Mouse (Mus musculus): ENCODE results near the gene Tmem91.
A peak's percentile ranks its signal among the peaks of the same experiment; 100 is the strongest.

Gene Tmem91

DNA sequence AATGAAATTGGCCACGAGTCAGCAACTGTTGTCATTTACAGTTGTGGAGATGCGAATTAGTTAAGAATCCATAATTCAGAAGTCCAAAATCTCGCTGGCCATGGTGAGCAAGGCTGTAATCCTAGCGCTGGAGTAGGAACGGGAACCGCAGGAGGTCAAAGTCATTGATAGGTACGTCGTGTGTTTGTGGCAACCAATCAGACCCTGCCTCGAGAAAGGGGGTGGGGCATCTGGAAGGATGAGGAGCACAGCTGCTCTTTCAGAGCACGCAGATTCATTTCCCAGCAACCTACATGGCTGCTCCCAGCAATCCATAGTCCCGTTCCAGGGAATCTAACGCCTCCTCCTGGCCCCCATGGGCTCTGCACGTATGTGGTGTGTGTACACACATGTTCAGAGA, 24.9 kb upstream of the Tmem91 start:
- DNase-seq: no peak

GRCm38 (mm10) chr7:25694104-25694503, 19.1 kb upstream of the Tmem91 start:
- DNase-seq: no peak

GRCm38 (mm10) chr7:25690051-25690450, 15.1 kb upstream of the Tmem91 start:
- DNase-seq: no peak

GRCm38 (mm10) chr7:25689603-25690021, 14.6 kb upstream of the Tmem91 start:
- DNase-seq: no peak

DNA sequence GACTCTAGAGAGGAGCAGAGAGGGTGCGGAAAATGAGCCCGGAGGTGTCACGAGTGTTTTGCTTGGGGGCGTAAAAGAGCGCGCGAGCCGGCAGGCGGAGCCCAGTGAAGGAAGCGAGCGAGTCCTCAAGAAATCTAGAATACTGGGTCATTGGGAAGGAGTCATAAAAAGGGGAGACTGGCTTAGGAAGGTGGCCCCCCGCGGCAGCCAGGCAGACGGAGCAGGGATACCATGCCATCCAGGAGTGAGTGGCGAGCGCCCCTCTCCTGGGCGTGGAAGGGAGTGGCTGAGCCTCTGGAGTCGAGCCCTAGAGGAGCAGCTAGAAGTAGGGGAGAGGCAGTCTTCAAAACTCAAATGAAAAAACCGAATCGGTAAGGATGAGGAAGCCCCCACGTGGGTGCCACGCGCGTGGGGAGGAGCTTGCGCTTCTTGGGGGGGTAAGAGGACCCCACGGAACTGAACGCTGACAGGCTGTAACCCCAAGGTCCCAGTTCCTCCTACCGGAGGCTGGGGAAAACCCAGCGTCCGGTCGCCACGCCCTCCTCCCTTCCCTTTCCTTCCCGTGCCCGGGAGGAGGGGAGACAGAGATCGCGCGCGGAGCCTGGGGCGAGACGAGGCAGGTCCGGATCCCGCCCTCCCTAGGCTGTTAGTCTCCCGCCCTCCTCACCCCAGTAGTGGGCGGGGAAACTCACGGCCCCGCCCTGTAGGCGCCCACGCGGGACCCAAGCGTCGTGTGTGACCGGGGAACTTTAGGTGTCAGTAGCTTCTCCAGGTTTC, 14.0 kb upstream of the Tmem91 start:
- peak; percentile 82 for DNase-seq

GRCm38 (mm10) chr7:25687811-25688401, 12.9 kb upstream of the Tmem91 start:
- DNase-seq: peak; percentile 79

DNA sequence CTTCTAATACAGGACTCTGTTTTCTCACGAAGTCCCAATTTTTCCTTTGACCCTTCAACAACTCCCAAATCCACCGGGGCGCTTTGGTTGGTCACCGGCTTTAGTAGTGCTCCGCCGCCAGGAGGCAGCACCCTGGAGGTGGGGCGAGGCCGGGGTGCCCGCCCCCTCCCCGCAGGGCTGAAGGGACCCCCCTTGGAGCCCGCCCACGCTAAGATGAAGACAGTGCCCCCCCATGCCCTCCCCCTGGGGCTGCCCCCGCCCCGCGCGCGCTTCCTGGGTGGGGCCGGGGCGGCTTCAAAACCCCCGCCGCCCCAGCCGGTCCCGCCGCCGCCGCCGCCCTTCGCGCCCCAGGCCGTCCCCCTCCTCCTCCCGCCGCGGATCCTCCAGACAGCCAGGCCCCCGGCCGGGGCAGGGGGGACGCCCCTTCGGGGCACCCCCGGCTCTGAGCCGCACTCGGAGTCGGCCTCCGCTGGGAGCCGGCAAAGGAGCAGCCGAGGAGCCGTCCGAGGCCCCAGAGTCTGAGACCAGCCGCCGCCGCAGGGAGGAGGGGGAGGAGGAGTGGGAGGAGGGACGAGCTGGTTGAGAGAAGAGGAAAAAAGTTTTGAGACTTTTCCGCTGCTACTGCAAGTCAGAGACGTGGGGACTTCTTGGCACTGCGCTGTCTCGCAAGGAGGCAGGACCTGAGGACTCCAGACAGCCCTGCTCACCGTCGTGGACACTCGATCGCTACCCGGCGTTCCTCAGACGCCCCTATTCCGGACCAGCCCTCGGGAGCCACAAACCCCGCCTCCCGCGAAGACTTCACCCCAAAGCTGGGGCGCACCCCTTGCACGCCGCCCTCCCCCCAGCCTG, 11.9 kb upstream of the Tmem91 start, which contains the start of gene Tgfb1:
Tgfb1 (plus strand) TSS at position 323 of the 852 bp plus-strand sequence.
- DNase-seq: peak; percentile 88

DNA sequence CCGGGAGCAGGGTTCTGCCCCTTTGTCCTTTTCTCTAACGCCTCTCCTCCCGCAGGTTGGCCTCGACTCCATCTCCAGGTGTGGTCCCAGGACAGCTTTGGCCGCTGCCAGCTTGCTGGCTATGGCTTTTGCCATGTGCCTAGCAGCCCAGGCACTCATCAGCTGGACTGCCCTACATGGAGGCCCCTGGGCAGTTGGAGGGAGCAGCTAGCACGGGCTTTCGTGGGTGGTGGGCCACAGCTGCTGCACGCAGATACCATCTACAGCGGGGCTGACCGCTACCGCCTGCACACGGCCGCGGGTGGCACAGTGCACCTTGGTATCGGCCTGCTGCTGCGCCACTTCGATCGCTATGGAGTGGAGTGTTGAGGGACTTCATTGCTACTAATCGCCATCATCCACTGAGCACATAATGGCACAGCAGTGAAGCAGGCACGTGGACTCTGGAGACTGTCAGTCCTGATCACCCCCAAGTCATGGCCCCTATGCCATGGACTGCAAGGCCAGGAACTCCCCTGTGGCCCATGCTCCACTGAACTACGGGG, 11.0 kb upstream of the Tmem91 start:
- no peak for DNase-seq

GRCm38 (mm10) chr7:25684659-25685058, 9.7 kb upstream of the Tmem91 start:
- DNase-seq: no peak

DNA sequence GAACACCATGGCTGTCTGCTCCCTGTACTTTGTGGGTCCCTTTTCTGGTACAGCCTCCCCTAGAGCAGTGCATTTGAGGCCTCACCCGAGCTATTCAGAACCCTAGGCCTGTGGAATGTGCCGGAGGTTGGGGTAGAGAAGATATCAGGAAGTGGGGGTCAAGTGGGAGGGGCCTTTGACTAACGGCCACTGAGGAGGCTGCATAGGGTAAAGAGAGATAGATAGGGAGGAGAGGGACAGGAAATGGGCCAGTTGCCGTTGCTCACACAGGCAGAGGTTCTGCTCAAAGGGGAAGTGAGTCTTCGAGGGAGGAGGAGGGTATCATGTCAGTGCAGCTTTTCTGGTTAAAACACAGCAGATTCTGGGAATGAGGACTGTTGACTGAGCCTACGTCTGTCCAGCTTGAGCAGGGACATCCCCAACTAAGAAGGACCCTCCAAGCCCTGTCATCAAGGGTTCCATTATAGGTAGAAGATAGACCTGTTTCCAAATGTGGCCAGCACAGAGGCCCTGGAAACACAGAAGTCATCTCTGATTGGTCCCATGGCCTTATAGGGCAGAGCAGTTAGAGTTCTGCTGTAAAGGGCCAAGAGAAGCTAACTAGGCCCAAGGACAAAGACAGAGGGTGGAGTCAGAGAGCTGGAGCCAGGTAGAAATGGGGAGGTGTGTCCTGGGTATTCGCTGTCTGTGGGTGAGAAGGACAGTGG, 8.7 kb upstream of the Tmem91 start:
- DNase-seq: no peak

DNA sequence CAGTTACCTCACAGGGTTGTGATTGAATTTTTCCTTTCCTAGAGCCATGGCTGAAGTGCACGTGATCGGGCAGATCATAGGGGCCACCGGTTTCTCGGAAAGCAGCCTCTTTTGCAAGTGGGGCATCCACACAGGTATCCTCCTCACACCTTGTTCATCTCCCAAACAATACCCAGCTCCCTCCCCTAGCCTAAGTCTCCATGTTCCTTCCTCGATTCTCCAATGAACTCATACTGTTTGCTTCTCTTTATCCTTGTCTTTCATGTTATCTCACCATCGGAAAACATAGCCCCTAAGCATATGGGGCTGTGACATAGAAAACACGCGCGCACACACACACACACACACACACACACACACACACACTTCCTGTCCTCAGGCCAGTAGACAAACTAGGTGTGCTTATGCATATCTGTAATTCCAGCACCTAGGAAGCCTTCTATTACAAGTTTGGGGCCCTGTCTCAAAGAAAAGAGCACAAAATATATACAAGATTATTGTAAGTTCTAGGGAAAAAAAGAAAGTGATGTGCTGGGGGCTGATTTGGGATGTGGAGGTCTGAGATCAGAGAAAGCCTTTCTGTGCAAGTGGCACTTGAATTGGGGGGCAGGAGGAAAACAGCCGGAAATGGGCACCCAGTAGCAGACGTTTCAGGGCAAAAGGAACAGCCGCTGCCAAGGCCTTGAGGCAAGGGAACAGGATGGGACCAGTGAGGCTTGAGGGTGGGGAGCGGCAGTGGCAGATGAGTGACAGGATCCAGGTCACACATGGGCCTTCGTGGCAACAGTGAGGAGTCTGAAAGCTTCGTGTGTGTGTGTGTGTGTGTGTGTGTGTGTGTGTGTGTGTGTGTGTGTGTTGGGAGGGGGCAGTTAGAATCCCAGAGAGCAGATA, 6.6 kb upstream of the Tmem91 start:
- no peak for DNase-seq

GRCm38 (mm10) chr7:25680514-25681258, 5.7 kb upstream of the Tmem91 start, which contains the start of gene B9d2:
TSS of gene B9d2 (plus strand) at chr7:25680780.
- peak; percentile 98 for DNase-seq

GRCm38 (mm10) chr7:25679971-25680370, 5.0 kb upstream of the Tmem91 start:
- no peak for DNase-seq

- DNase-seq: no peak
Measured at GRCm38 (mm10) chr7:25677013-25677412, 2.0 kb upstream of the Tmem91 start.

GRCm38 (mm10) chr7:25676085-25676781, 1.3 kb upstream of the Tmem91 start:
- peak; percentile 93 for DNase-seq

DNA sequence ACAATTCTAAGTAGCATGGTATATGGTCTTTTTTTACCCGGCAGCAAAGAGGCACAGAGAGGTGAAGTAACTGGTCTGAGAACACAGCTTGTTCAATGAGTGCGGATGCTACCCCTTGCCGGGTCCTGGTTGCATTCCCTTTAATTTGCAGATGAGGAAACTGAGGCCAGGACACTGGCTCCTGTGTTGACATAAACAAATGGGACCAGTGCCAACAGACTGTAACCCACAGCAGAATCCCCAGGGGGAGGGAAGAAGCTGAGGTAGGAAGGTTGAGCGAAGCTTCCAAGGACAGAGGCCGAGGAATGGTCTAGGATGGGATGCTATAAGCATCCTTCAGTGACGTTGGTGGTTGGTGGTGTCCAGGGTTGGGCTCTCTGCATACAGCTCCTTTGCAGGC, 439 bp upstream of the Tmem91 start:
- DNase-seq: no peak

DNA sequence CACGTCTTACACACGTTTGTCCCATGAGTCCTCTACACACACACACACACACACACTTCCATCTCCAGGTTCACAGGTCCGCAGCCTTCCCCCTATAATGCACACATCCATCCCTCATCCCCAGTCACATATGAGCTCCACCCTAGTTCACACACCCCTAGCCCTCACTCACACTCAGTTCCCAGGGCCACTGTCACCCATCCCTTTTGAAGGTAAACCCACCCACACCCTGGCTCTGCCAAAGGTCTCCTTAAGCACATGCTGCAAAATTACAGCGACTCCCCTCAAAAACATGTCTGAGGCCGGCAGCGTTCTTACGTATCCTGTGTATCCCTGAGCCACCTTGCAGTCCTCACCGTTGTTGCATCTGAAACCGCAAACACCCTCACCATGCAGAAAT, 669 bp downstream of the Tmem91 start:
- DNase-seq: no peak

- no peak for DNase-seq
Measured at GRCm38 (mm10) chr7:25672442-25672841, 2.5 kb downstream of the Tmem91 start.

GRCm38 (mm10) chr7:25671686-25672085, 3.3 kb downstream of the Tmem91 start:
- DNase-seq: no peak

- no peak for DNase-seq
Measured at GRCm38 (mm10) chr7:25670096-25670495, 4.9 kb downstream of the Tmem91 start.

All from lung, postnatal 14 days (tissue).